Mouse (Mus musculus): ENCODE results near the gene Nlrp4e. TPM values are rescaled to one million over a fixed set of nuclear protein-coding genes. Genes with fewer than 3 reads are reported as not detected.

Nlrp4e gene
- polyA plus RNA-seq (2014; fragmentation: Illumina TruSeq; extraction: RNeasy Lipid Tissue Mini Kit (QIAGEN cat#74804); ENCODE audit: low read depth, low replicate concordance) = not detected

DNA sequence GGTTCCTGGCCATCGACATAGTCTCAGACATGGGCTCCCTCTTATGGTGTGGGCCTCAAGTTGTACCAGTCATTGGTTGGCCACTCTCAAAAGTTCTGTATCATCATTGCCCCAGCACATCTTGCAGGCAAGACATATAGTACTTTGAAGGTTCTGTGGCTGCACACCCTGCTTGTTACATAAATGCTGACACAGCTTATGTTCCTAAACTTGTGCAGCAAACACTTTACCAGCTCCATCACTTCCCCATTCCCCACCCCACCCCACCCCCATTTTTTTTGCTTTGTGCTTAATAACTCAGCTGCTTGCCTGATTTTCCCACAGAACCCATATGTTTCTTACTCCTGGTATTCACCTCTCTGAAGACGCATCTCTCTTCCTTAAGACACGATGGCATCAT is at the start of gene Nlrp4e:
Gene Nlrp4e, plus strand, starts transcription at position 301 of the 400 bp plus-strand sequence.

GRCm38 (mm10) chr7:23251582-23251981 is 49.4 kb upstream of the Nlrp4e start, which contains the start of gene Vmn1r166:
TSS of gene Vmn1r166 (minus strand) at chr7:23251682.

DNA sequence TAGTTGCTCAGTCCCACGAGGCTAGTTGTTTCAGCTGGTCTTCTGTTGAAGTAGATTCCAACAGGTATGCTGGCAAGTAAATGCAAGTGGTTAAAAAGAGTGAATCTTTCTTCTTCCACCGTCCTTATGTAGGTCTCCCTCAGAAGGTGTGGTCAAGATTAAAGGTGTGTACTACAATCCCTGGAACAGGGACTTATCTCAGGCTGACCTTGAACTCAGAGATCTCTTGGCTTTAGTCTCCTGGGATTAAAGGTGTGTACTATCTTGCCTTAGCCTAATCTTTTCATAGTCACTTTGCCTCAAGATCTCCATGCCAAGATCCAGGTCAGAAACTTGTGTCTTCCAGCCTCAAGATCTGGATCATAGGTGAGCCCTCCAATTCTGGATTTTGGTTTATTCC is 22.2 kb upstream of the Nlrp4e start, which contains the start of gene Gm6902:
Gene Gm6902, minus strand, starts transcription at position 101 of the 400 bp plus-strand sequence.

DNA sequence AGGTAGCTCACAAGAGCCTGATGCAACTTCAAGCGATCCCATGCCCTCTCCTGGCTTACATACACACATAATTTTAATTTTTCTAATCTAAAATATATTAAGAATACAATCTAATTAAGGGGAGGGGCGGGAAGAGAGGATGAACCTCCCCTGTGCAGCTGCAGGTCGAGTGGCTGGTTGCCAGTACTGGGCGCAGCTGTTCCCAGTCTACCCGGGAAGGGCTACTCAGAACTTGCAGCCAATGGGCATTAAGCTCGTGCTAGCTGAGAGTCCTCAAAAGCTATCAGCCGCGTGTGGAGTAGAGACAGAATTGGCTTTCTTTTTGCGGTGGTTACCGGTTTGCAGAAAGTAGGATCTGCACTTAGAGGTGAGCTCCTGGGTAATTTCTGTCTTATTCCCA is 84.6 kb downstream of the Nlrp4e start, which contains the start of gene Nlrp5:
Gene Nlrp5, plus strand, starts transcription at position 301 of the 400 bp plus-strand sequence.

Other genes starting within 250 kb of the Nlrp4e start
- gene Vmn1r163, start 245.7 kb upstream of the Nlrp4e start, polyA plus RNA-seq (2014; fragmentation: Illumina TruSeq; extraction: RNeasy Lipid Tissue Mini Kit (QIAGEN cat#74804); ENCODE audit: low read depth, low replicate concordance) = not detected
- not detected for gene Gm8720, start 233.7 kb upstream of the Nlrp4e start, polyA plus RNA-seq (2014; fragmentation: Illumina TruSeq; extraction: RNeasy Lipid Tissue Mini Kit (QIAGEN cat#74804); ENCODE audit: low read depth, low replicate concordance)
- not detected for gene Gm10662, start 156.7 kb upstream of the Nlrp4e start, polyA plus RNA-seq (2014; fragmentation: Illumina TruSeq; extraction: RNeasy Lipid Tissue Mini Kit (QIAGEN cat#74804); ENCODE audit: low read depth, low replicate concordance)
- gene Vmn1r165, start 83.9 kb upstream of the Nlrp4e start, polyA plus RNA-seq (2014; fragmentation: Illumina TruSeq; extraction: RNeasy Lipid Tissue Mini Kit (QIAGEN cat#74804); ENCODE audit: low read depth, low replicate concordance) = not detected
- not detected for gene Vmn1r166, start 49.5 kb upstream of the Nlrp4e start, polyA plus RNA-seq (2014; fragmentation: Illumina TruSeq; extraction: RNeasy Lipid Tissue Mini Kit (QIAGEN cat#74804); ENCODE audit: low read depth, low replicate concordance)
- gene Gm6902, start 22.3 kb upstream of the Nlrp4e start, polyA plus RNA-seq (2014; fragmentation: Illumina TruSeq; extraction: RNeasy Lipid Tissue Mini Kit (QIAGEN cat#74804); ENCODE audit: low read depth, low replicate concordance) = not detected
- not detected for gene Nlrp5, start 84.7 kb downstream of the Nlrp4e start, polyA plus RNA-seq (2014; fragmentation: Illumina TruSeq; extraction: RNeasy Lipid Tissue Mini Kit (QIAGEN cat#74804); ENCODE audit: low read depth, low replicate concordance)
- gene Vmn1r167, start 206.0 kb downstream of the Nlrp4e start, polyA plus RNA-seq (2014; fragmentation: Illumina TruSeq; extraction: RNeasy Lipid Tissue Mini Kit (QIAGEN cat#74804); ENCODE audit: low read depth, low replicate concordance) = not detected
- not detected for gene Vmn1r168, start 238.5 kb downstream of the Nlrp4e start, polyA plus RNA-seq (2014; fragmentation: Illumina TruSeq; extraction: RNeasy Lipid Tissue Mini Kit (QIAGEN cat#74804); ENCODE audit: low read depth, low replicate concordance)

Measured in adipose tissue, adult 10 weeks (tissue).